Comparison of ENCODE assay signal across 22 mouse cellular contexts in the genomic region with DNA sequence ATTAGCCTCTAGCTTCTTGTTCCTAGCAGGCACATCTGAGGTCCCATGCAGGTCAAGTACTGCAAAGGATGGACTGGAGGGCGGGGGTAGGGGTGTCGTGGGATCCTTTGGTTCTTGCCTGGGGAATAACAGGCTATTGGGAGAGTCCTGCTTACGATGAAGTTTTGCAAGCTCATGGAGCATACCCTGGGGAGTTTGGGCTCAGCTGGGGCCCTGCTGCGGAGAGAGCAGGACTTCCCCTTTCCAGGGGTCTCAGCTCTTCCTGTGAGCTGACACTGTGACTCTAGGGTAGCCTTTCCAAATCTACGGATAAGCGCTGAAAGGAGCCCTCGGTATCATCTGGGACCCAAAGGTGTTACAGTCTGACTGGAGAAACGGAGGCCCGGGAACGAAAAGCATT. TPM values are rescaled to one million over a fixed set of nuclear protein-coding genes. Genes with fewer than 3 reads are reported as not detected.
A peak's percentile ranks its signal among the peaks of the same experiment; 100 is the strongest.
DNase-seq lines count a peak whose midpoint lies in the region; ATAC-seq and TF ChIP-seq lines count a peak whose summit lies in the region.
"Had no signal": no experiment of that assay in that cellular context is flagged by ENCODE, and none has a peak within 500 bp of the region (broad histone marks: within the 10 kb centered on the region; RNA-seq: fewer than 3 reads in every experiment).

No protein-coding gene starts in this region.

- H3K36me3 ChIP-seq in CH12.LX (replicated peaks in 1 of 2; ENCODE audit: control insufficient read depth in 1 of 2, insufficient read depth in 1 of 2, low read length in 1 of 2) = peaks cover 13 to 51% of the 10 kb centered on the region in 2 experiments
- H3K36me3 ChIP-seq in splenic B cell, adult 2 months (ENCODE audit: control insufficient read depth, insufficient read depth, low read length, poor library complexity, severe bottlenecking) = no peaks in the 10 kb centered on the region
- no peaks in the 10 kb centered on the region for H3K36me3 ChIP-seq in hindbrain, embryonic 10.5 days
- H3K36me3 ChIP-seq: forebrain, embryonic 10.5 days; hindbrain, embryonic 13.5 days; intestine, embryonic 15.5 days had no signal

- no peak for TF ChIP-seq POLR2A in CH12.LX (IDR thresholded peaks at IDR 0.05; ENCODE audit: low read depth, low read length)

- dilution Hi-C loops in CH12.LX (cut with MboI; ENCODE audit: extremely low pct_ligation_motif_present, extremely low pct_unique_long_range_greater_than_20kb, low sequenced_read_pairs) = no loop called here

- H3K9me3 ChIP-seq in CH12.LX (replicated peaks; ENCODE audit: low read length) = no peaks in the 10 kb centered on the region
- H3K9me3 ChIP-seq in hindbrain, embryonic 10.5 days = no peaks in the 10 kb centered on the region
- H3K9me3 ChIP-seq: forebrain, embryonic 10.5 days; forebrain, embryonic 13.5 days; hindbrain, embryonic 13.5 days; intestine, embryonic 15.5 days had no signal

- in situ Hi-C loops in CH12.LX (cut with MboI; ENCODE audit: low pct_ligation_motif_present, low pct_unique_long_range_greater_than_20kb, low sequenced_read_pairs) = no loop called here

- no peaks in the 10 kb centered on the region; the same call in none of the 2 replicates for H3K79me2 ChIP-seq in CH12.LX (replicated peaks; ENCODE audit: control insufficient read depth, extremely low read depth, insufficient read depth, poor library complexity, severe bottlenecking)

- no peak overlapping the region for H3K9ac ChIP-seq in CH12.LX (ENCODE audit: insufficient read depth, low read depth)
- H3K9ac ChIP-seq: forebrain, embryonic 13.5 days; hindbrain, embryonic 13.5 days; intestine, embryonic 15.5 days had no signal

- no peak overlapping the region for H3K27ac ChIP-seq in CH12.LX (ENCODE audit: insufficient read depth, low read depth)
- H3K27ac ChIP-seq in hindbrain, embryonic 10.5 days = no peak overlapping the region
- H3K27ac ChIP-seq: forebrain, embryonic 13.5 days; heart, adult 2 months; hindbrain, embryonic 13.5 days; intestine, embryonic 15.5 days had no signal

- H3K4me1 ChIP-seq in CH12.LX (ENCODE audit: control insufficient read depth in 1 of 2, insufficient read depth in 2 of 2) = peaks cover 68 to 97% of the 10 kb centered on the region in 2 experiments
- peaks cover 27% of the 10 kb centered on the region for H3K4me1 ChIP-seq in hindbrain, embryonic 10.5 days (replicated peaks)
- H3K4me1 ChIP-seq: forebrain, embryonic 13.5 days; intestine, embryonic 15.5 days had no signal

- TF ChIP-seq RAD21 in CH12.LX (IDR thresholded peaks at IDR 0.05; ENCODE audit: low read depth, low read length) = no peak

- TF ChIP-seq EP300 in CH12.LX (IDR thresholded peaks at IDR 0.05; ENCODE audit: low read length) = peak; percentile 67

- peak; percentile 24 for ATAC-seq in common myeloid progenitor, adult 5-6 weeks (replicated peaks; ENCODE audit: low read depth, poor library complexity, severe bottlenecking)
- ATAC-seq: activated CD4-positive, CD25-positive, alpha-beta regulatory T cell, adult 4 months; forebrain, embryonic 13.5 days; forebrain, embryonic 16.5 days; hindbrain, embryonic 16.5 days; intestine, embryonic 15.5 days had no signal

- DNase-seq in heart, adult 11 months = peak; percentile 91
- no peak for DNase-seq in heart, adult 8-10 months (ENCODE audit: low spot score)
- no peak for DNase-seq in CH12.LX (ENCODE audit: extremely low read depth)
- DNase-seq in splenic B cell, adult 2 months (ENCODE audit: low read depth, low spot score) = peak; percentile 37
- no peak for DNase-seq in testis, postnatal 14 days (ENCODE audit: low spot score)
- DNase-seq in hindbrain, embryonic 10.5 days (ENCODE audit: low spot score) = no peak
- DNase-seq: adrenal gland, adult 8-10 months; adrenal gland, postnatal 25 days; cerebellum, adult 11-12 months; cerebellum, adult 8-10 months; cerebellum, postnatal 14 days; gastrocnemius, postnatal 10 days had no signal

- TF ChIP-seq CTCF in CH12.LX (conservative IDR thresholded peaks at IDR 0.05 in 1 of 2, IDR thresholded peaks at IDR 0.05 in 1 of 2; ENCODE audit: low read depth in 2 of 2, low read length in 2 of 2) = no peak

- peak overlapping the region; percentile 8; the same call in 1 of the 2 replicates for H3K4me2 ChIP-seq in CH12.LX (ENCODE audit: insufficient read depth, low read depth, poor library complexity, severe bottlenecking)
- H3K4me2 ChIP-seq: forebrain, embryonic 13.5 days; heart, embryonic 11.5 days; hindbrain, embryonic 13.5 days; intestine, embryonic 15.5 days had no signal

- H3K4me3 ChIP-seq in CH12.LX (replicated peaks in 1 of 3; ENCODE audit: low read depth in 2 of 3, low read length in 2 of 3, poor library complexity in 1 of 3) = no peak overlapping the region
- H3K4me3 ChIP-seq in hindbrain, embryonic 10.5 days = no peak overlapping the region
- H3K4me3 ChIP-seq: forebrain, embryonic 10.5 days; forebrain, embryonic 13.5 days; heart, adult 2 months; hindbrain, embryonic 13.5 days; intestine, embryonic 15.5 days had no signal

- H3K27me3 ChIP-seq in CH12.LX (replicated peaks) = no peaks in the 10 kb centered on the region
- no peaks in the 10 kb centered on the region for H3K27me3 ChIP-seq in splenic B cell, adult 2 months (ENCODE audit: control insufficient read depth, insufficient read depth, low read length, poor library complexity, severe bottlenecking)
- peaks cover 13% of the 10 kb centered on the region for H3K27me3 ChIP-seq in hindbrain, embryonic 10.5 days (ENCODE audit: insufficient read depth, poor library complexity, severe bottlenecking)

- 77% methylated on average over 10 of the region's 10 CpGs for WGBS in hindbrain, embryonic 10.5 days

TF ChIP-seq in CH12.LX, 34 proteins besides CTCF, POLR2A, EP300 and RAD21:
- TF ChIP-seq SIN3A (IDR thresholded peaks at IDR 0.05; ENCODE audit: low read length) (no peak), POLR2AphosphoS2 (IDR thresholded peaks at IDR 0.05; ENCODE audit: low read depth, low read length) (no peak), JUN (IDR thresholded peaks at IDR 0.05; ENCODE audit: insufficient read depth, low read depth, low read length) (no peak), JUND (conservative IDR thresholded peaks at IDR 0.05; ENCODE audit: low read depth, low read length) (no peak), USF1 (IDR thresholded peaks at IDR 0.05; ENCODE audit: low read depth, low read length) (no peak), ZC3H11A (IDR thresholded peaks at IDR 0.05; ENCODE audit: low read depth, low read length) (no peak), USF2 (conservative IDR thresholded peaks at IDR 0.05; ENCODE audit: low read depth, low read length) (no peak), GABPA (IDR thresholded peaks at IDR 0.05; ENCODE audit: insufficient replicate concordance, low read depth, low read length) (no peak), MAZ (IDR thresholded peaks at IDR 0.05; ENCODE audit: low read depth, low read length) (no peak), MAFK (IDR thresholded peaks at IDR 0.05; ENCODE audit: insufficient replicate concordance, low read length) (no peak), ZMIZ1 (IDR thresholded peaks at IDR 0.05; ENCODE audit: low read depth, low read length) (no peak), ELF1 (IDR thresholded peaks at IDR 0.05; ENCODE audit: low read depth, low read length) (0 out of 2 replicates have a peak, but pooled peaks have one; percentile 30), SMC3 (IDR thresholded peaks at IDR 0.05; ENCODE audit: low read depth, low read length) (no peak), BHLHE40 (IDR thresholded peaks at IDR 0.05; ENCODE audit: low read depth, low read length) (0 out of 2 replicates have a peak, but pooled peaks have one; percentile 9), NRF1 (IDR thresholded peaks at IDR 0.05; ENCODE audit: low read depth, low read length) (no peak), IRF4 (IDR thresholded peaks at IDR 0.05; ENCODE audit: low read depth, low read length) (0 out of 2 replicates have a peak, but pooled peaks have one; percentile 32), RCOR1 (conservative IDR thresholded peaks at IDR 0.05; ENCODE audit: low read depth, low read length) (no peak), CHD2 (IDR thresholded peaks at IDR 0.05; ENCODE audit: low read length) (no peak), TBP (conservative IDR thresholded peaks at IDR 0.05; ENCODE audit: low read depth, low read length) (no peak), MYC (IDR thresholded peaks at IDR 0.05; ENCODE audit: low read depth, low read length) (no peak), ETS1 (conservative IDR thresholded peaks at IDR 0.05; ENCODE audit: low read depth, low read length) (peak; percentile 66), HCFC1 (IDR thresholded peaks at IDR 0.05; ENCODE audit: low read depth, low read length) (no peak), MAX (IDR thresholded peaks at IDR 0.05; ENCODE audit: low read length) (no peak), MEF2A (IDR thresholded peaks at IDR 0.05; ENCODE audit: borderline replicate concordance, low read depth, low read length) (no peak)

RNA-seq across cellular contexts. Expression of gene Adora2a, which starts 7.7 kb away (rescaled TPM):
- total RNA-seq in heart, adult 8-10 months (2022) = 1 to 10 TPM; 5.8 to 9.3 (median 7.0) TPM
- total RNA-seq in CH12.LX (2012; rRNA removed) (7.1 and 14.4 TPM in 2 replicates), CH12.LX (2014; rRNA removed) (2.5 and 3.2 TPM in 2 replicates)
- 6.4 and 7.6 TPM in 2 replicates for polyA plus RNA-seq in CH12.LX (2012; ENCODE audit: insufficient read length, low read depth)
- total RNA-seq in common myeloid progenitor, adult 5-6 weeks (2017) = 4.4 and 6.2 TPM in 2 replicates
- polyA plus RNA-seq in hindbrain, embryonic 10.5 days (2016; fragmentation: Nextera tagmentation; extraction: Ambion mirVana) = 2.2 and 2.4 TPM in 2 replicates

Comparison
In these comparisons a context has a peak if more than half of its experiments do, and no peak if none do; other contexts are left out.
1. DNase-seq: peak in heart, adult 11 months (single experiment) and splenic B cell, adult 2 months (single experiment); none in heart, adult 8-10 months (single experiment), CH12.LX (single experiment), testis, postnatal 14 days (single experiment) and hindbrain, embryonic 10.5 days (single experiment).